Mouse (Mus musculus) myocyte (in vitro differentiated cells): ENCODE measurements around the gene Slco3a1.

Source experiments
- CEBPB ChIP-seq: IDR thresholded peaks from 2 replicates; pipeline ENCODE4 v1.6.1; 2011; ENCODE audit warnings: mild to moderate bottlenecking, moderate library complexity; ENCODE audit not compliant: poor library complexity, insufficient read depth, severe bottlenecking
- E2F4 ChIP-seq: IDR thresholded peaks from one replicate; pipeline ENCODE4 v1.6.1; 2011; ENCODE audit warnings: mild to moderate bottlenecking, control low read depth, moderate library complexity; ENCODE audit not compliant: insufficient read depth
- MAX ChIP-seq: IDR thresholded peaks from one replicate; pipeline ENCODE4 v1.6.1; 2011; ENCODE audit warnings: low read depth, mild to moderate bottlenecking, control low read depth
- POLR2A ChIP-seq: IDR thresholded peaks from one replicate; pipeline ENCODE4 v1.6.1; 2011; ENCODE audit warnings: low read depth, mild to moderate bottlenecking, control low read depth, moderate library complexity; ENCODE audit not compliant: insufficient read length
- POLR2AphosphoS2 ChIP-seq: IDR thresholded peaks from one replicate; pipeline ENCODE4 v1.6.1; 2011; ENCODE audit warnings: low read depth, control low read depth; ENCODE audit not compliant: insufficient read length
- TCF12 ChIP-seq: IDR thresholded peaks from one replicate; pipeline ENCODE4 v1.6.1; 2011; ENCODE audit warnings: mild to moderate bottlenecking, control low read depth; ENCODE audit not compliant: poor library complexity, insufficient read depth, severe bottlenecking
- USF1 ChIP-seq: IDR thresholded peaks from one replicate; pipeline ENCODE4 v1.6.1; 2011; ENCODE audit warnings: low read depth, mild to moderate bottlenecking, control low read depth, moderate library complexity

DNA sequence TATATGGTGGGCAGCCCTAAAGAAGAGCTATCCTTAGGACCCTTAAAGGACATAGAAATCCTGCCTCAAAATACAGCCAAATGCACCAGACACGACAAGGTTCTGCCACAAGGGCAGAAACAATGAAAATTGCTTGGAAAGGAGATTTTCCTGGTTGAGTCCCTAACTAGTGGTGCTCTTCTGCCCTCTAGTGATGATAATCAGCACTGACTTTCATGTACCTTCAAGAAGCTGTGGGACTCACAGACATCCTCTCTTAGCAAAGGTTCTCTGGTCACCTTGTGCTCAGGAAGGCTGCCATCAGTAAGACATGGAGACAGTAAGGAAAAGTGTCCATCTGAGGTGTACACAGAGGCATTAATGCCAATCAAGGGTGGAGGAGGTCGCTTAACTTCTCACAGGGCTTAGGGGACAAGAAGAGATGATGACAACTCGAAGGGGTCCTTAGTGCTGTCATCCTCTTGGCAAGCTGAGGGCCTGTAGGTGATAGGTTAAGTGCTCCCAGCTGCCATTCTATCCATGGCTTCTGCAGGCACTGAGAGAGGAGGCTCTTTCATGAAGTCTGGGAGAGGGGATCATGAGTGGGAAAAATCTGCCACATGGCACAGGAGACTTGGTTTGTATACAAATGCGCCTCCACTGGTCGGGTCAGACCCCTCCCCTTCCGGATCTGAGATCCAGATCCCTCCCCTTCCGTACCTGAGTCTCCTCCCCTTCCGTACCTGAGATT is 199.9 kb downstream of the Slco3a1 start:
- no peak for TF ChIP-seq MAX
- no peak for TF ChIP-seq CEBPB
- TF ChIP-seq USF1, result no peak
- TF ChIP-seq POLR2A, result no peak
- no peak for TF ChIP-seq POLR2AphosphoS2
- TF ChIP-seq E2F4, result no peak
- no peak for TF ChIP-seq TCF12
